Mouse (Mus musculus): Measurements from ENCODE around the gene Myf6. TPM values are rescaled to one million over a fixed set of nuclear protein-coding genes. Genes with fewer than 3 reads are reported as not detected.

Gene Myf6
- polyA plus RNA-seq (2015; fragmentation: Nextera tagmentation; extraction: Ambion mirVana): 0.74 TPM in 1 of 2 replicates, not detected in the other

GRCm38 (mm10) chr10:107494568-107494967 is at the start of gene Myf6:
Myf6 (minus strand) TSS chr10:107494737.
- peak within 1 kb of the TSS; percentile 46 for H3K4me2 ChIP-seq (ENCODE audit: low read length)
- H3K27ac ChIP-seq (ENCODE audit: low read depth, low read length): no peak within 1 kb of the TSS
- no peaks in the 10 kb centered on the region for H3K36me3 ChIP-seq (ENCODE audit: control insufficient read depth, insufficient read depth, low read length)
- no peaks in the 10 kb centered on the region for H3K9me3 ChIP-seq (ENCODE audit: control insufficient read depth, low read length)
- ATAC-seq: no peak
- H3K4me3 ChIP-seq (ENCODE audit: low read length): peak within 1 kb of the TSS; percentile 11; the same call in 1 of the 2 replicates
- H3K4me1 ChIP-seq (ENCODE audit: control insufficient read depth, insufficient read depth, low read depth, low read length): no peaks in the 10 kb centered on the region
- H3K9ac ChIP-seq (ENCODE audit: low read depth, low read length): no peak within 1 kb of the TSS
- WGBS: 84% methylated on average over 6 of the region's 6 CpGs
- no peaks in the 10 kb centered on the region for H3K27me3 ChIP-seq (replicated peaks; ENCODE audit: control insufficient read depth, insufficient read depth, low read length)

- H3K27ac ChIP-seq (ENCODE audit: low read depth, low read length): no peak overlapping the region
- no peaks in the 10 kb centered on the region for H3K27me3 ChIP-seq (replicated peaks; ENCODE audit: control insufficient read depth, insufficient read depth, low read length)
- H3K4me3 ChIP-seq (ENCODE audit: low read length): no peak overlapping the region
- H3K9ac ChIP-seq (ENCODE audit: low read depth, low read length): no peak overlapping the region
- H3K4me1 ChIP-seq (ENCODE audit: control insufficient read depth, insufficient read depth, low read depth, low read length): no peaks in the 10 kb centered on the region
- H3K4me2 ChIP-seq (ENCODE audit: low read length): no peak overlapping the region
- no peaks in the 10 kb centered on the region for H3K9me3 ChIP-seq (ENCODE audit: control insufficient read depth, low read length)
- no peak for ATAC-seq
- H3K36me3 ChIP-seq (ENCODE audit: control insufficient read depth, insufficient read depth, low read length): no peaks in the 10 kb centered on the region
- WGBS: 57% methylated on average over 1 of the region's 1 CpGs
Observed at GRCm38 (mm10) chr10:107543026-107543425, 48.5 kb upstream of the Myf6 start.

- Histone ChIP-seq H3K4me2 (ENCODE audit: low read length) (no peak overlapping the region), H3K27me3 (replicated peaks; ENCODE audit: control insufficient read depth, insufficient read depth, low read length) (no peaks in the 10 kb centered on the region), H3K36me3 (ENCODE audit: control insufficient read depth, insufficient read depth, low read length) (no peaks in the 10 kb centered on the region), H3K4me3 (ENCODE audit: low read length) (no peak overlapping the region), H3K9ac (ENCODE audit: low read depth, low read length) (no peak overlapping the region), H3K27ac (ENCODE audit: low read depth, low read length) (no peak overlapping the region), H3K4me1 (ENCODE audit: control insufficient read depth, insufficient read depth, low read depth, low read length) (no peaks in the 10 kb centered on the region), H3K9me3 (ENCODE audit: control insufficient read depth, low read length) (no peaks in the 10 kb centered on the region)
- ATAC-seq: no peak
- 74% methylated on average over 1 of the region's 1 CpGs for WGBS
Observed at GRCm38 (mm10) chr10:107528758-107529157, 34.2 kb upstream of the Myf6 start.

GRCm38 (mm10) chr10:107519216-107519615 is 24.7 kb upstream of the Myf6 start:
- no peaks in the 10 kb centered on the region for H3K9me3 ChIP-seq (ENCODE audit: control insufficient read depth, low read length)
- no peaks in the 10 kb centered on the region for H3K27me3 ChIP-seq (replicated peaks; ENCODE audit: control insufficient read depth, insufficient read depth, low read length)
- H3K4me2 ChIP-seq (ENCODE audit: low read length): no peak overlapping the region
- no peak for ATAC-seq
- H3K36me3 ChIP-seq (ENCODE audit: control insufficient read depth, insufficient read depth, low read length): no peaks in the 10 kb centered on the region
- no peak overlapping the region for H3K27ac ChIP-seq (ENCODE audit: low read depth, low read length)
- H3K9ac ChIP-seq (ENCODE audit: low read depth, low read length): no peak overlapping the region
- no peak overlapping the region for H3K4me3 ChIP-seq (ENCODE audit: low read length)
- WGBS: 79% methylated on average over 5 of the region's 5 CpGs
- no peaks in the 10 kb centered on the region for H3K4me1 ChIP-seq (ENCODE audit: control insufficient read depth, insufficient read depth, low read depth, low read length)

GRCm38 (mm10) chr10:107516641-107517040 is 22.1 kb upstream of the Myf6 start:
- no peak overlapping the region for H3K4me3 ChIP-seq (ENCODE audit: low read length)
- H3K4me2 ChIP-seq (ENCODE audit: low read length): no peak overlapping the region
- H3K4me1 ChIP-seq (ENCODE audit: control insufficient read depth, insufficient read depth, low read depth, low read length): no peaks in the 10 kb centered on the region
- H3K27ac ChIP-seq (ENCODE audit: low read depth, low read length): no peak overlapping the region
- H3K27me3 ChIP-seq (replicated peaks; ENCODE audit: control insufficient read depth, insufficient read depth, low read length): no peaks in the 10 kb centered on the region
- no peaks in the 10 kb centered on the region for H3K9me3 ChIP-seq (ENCODE audit: control insufficient read depth, low read length)
- no peak overlapping the region for H3K9ac ChIP-seq (ENCODE audit: low read depth, low read length)
- 75% methylated on average over 7 of the region's 7 CpGs for WGBS
- no peak for ATAC-seq
- H3K36me3 ChIP-seq (ENCODE audit: control insufficient read depth, insufficient read depth, low read length): no peaks in the 10 kb centered on the region

- Histone ChIP-seq H3K27me3 (replicated peaks; ENCODE audit: control insufficient read depth, insufficient read depth, low read length) (no peaks in the 10 kb centered on the region), H3K27ac (ENCODE audit: low read depth, low read length) (no peak overlapping the region), H3K4me2 (ENCODE audit: low read length) (no peak overlapping the region), H3K9me3 (ENCODE audit: control insufficient read depth, low read length) (no peaks in the 10 kb centered on the region), H3K4me3 (ENCODE audit: low read length) (no peak overlapping the region), H3K4me1 (ENCODE audit: control insufficient read depth, insufficient read depth, low read depth, low read length) (no peaks in the 10 kb centered on the region), H3K36me3 (ENCODE audit: control insufficient read depth, insufficient read depth, low read length) (no peaks in the 10 kb centered on the region), H3K9ac (ENCODE audit: low read depth, low read length) (no peak overlapping the region)
- ATAC-seq: no peak
- 87% methylated on average over 7 of the region's 7 CpGs for WGBS
Observed at GRCm38 (mm10) chr10:107514735-107515134, 20.2 kb upstream of the Myf6 start.

GRCm38 (mm10) chr10:107506397-107506796 is 11.9 kb upstream of the Myf6 start:
- H3K27me3 ChIP-seq (replicated peaks; ENCODE audit: control insufficient read depth, insufficient read depth, low read length): no peaks in the 10 kb centered on the region
- no peak overlapping the region for H3K4me2 ChIP-seq (ENCODE audit: low read length)
- H3K9me3 ChIP-seq (ENCODE audit: control insufficient read depth, low read length): 0 out of 2 replicates have a peak, but pooled peaks cover 2% of the 10 kb centered on the region
- ATAC-seq: no peak
- H3K4me1 ChIP-seq (ENCODE audit: control insufficient read depth, insufficient read depth, low read depth, low read length): no peaks in the 10 kb centered on the region
- no peak overlapping the region for H3K4me3 ChIP-seq (ENCODE audit: low read length)
- no peaks in the 10 kb centered on the region for H3K36me3 ChIP-seq (ENCODE audit: control insufficient read depth, insufficient read depth, low read length)
- WGBS: 82% methylated on average over 2 of the region's 2 CpGs
- no peak overlapping the region for H3K9ac ChIP-seq (ENCODE audit: low read depth, low read length)
- no peak overlapping the region for H3K27ac ChIP-seq (ENCODE audit: low read depth, low read length)

- ATAC-seq: no peak
- H3K9ac ChIP-seq (ENCODE audit: low read depth, low read length): no peak overlapping the region
- 79% methylated on average over 4 of the region's 4 CpGs for WGBS
- no peak overlapping the region for H3K4me2 ChIP-seq (ENCODE audit: low read length)
- 0 out of 2 replicates have a peak, but pooled peaks cover 2% of the 10 kb centered on the region for H3K9me3 ChIP-seq (ENCODE audit: control insufficient read depth, low read length)
- H3K4me1 ChIP-seq (ENCODE audit: control insufficient read depth, insufficient read depth, low read depth, low read length): no peaks in the 10 kb centered on the region
- no peaks in the 10 kb centered on the region for H3K27me3 ChIP-seq (replicated peaks; ENCODE audit: control insufficient read depth, insufficient read depth, low read length)
- no peaks in the 10 kb centered on the region for H3K36me3 ChIP-seq (ENCODE audit: control insufficient read depth, insufficient read depth, low read length)
- no peak overlapping the region for H3K27ac ChIP-seq (ENCODE audit: low read depth, low read length)
- H3K4me3 ChIP-seq (ENCODE audit: low read length): no peak overlapping the region
Observed at GRCm38 (mm10) chr10:107503430-107503829, 8.9 kb upstream of the Myf6 start.

GRCm38 (mm10) chr10:107502193-107502592 is 7.7 kb upstream of the Myf6 start:
- Histone ChIP-seq H3K36me3 (ENCODE audit: control insufficient read depth, insufficient read depth, low read length) (no peaks in the 10 kb centered on the region), H3K4me3 (ENCODE audit: low read length) (no peak overlapping the region), H3K9me3 (ENCODE audit: control insufficient read depth, low read length) (no peaks in the 10 kb centered on the region), H3K4me2 (ENCODE audit: low read length) (no peak overlapping the region), H3K27ac (ENCODE audit: low read depth, low read length) (no peak overlapping the region), H3K27me3 (replicated peaks; ENCODE audit: control insufficient read depth, insufficient read depth, low read length) (no peaks in the 10 kb centered on the region), H3K4me1 (ENCODE audit: control insufficient read depth, insufficient read depth, low read depth, low read length) (no peaks in the 10 kb centered on the region), H3K9ac (ENCODE audit: low read depth, low read length) (no peak overlapping the region)
- no peak for ATAC-seq
- 91% methylated on average over 7 of the region's 7 CpGs for WGBS

GRCm38 (mm10) chr10:107499656-107500055 is 5.1 kb upstream of the Myf6 start:
- 83% methylated on average over 7 of the region's 7 CpGs for WGBS
- Histone ChIP-seq H3K9ac (ENCODE audit: low read depth, low read length) (no peak overlapping the region), H3K36me3 (ENCODE audit: control insufficient read depth, insufficient read depth, low read length) (no peaks in the 10 kb centered on the region), H3K27me3 (replicated peaks; ENCODE audit: control insufficient read depth, insufficient read depth, low read length) (no peaks in the 10 kb centered on the region), H3K4me3 (ENCODE audit: low read length) (no peak overlapping the region), H3K4me2 (ENCODE audit: low read length) (no peak overlapping the region), H3K27ac (ENCODE audit: low read depth, low read length) (no peak overlapping the region), H3K9me3 (ENCODE audit: control insufficient read depth, low read length) (no peaks in the 10 kb centered on the region), H3K4me1 (ENCODE audit: control insufficient read depth, insufficient read depth, low read depth, low read length) (no peaks in the 10 kb centered on the region)
- ATAC-seq: no peak

Data from hindbrain, embryonic 16.5 days (tissue).